Mouse (Mus musculus): ENCODE data around the gene Atp6v1d.

DNA sequence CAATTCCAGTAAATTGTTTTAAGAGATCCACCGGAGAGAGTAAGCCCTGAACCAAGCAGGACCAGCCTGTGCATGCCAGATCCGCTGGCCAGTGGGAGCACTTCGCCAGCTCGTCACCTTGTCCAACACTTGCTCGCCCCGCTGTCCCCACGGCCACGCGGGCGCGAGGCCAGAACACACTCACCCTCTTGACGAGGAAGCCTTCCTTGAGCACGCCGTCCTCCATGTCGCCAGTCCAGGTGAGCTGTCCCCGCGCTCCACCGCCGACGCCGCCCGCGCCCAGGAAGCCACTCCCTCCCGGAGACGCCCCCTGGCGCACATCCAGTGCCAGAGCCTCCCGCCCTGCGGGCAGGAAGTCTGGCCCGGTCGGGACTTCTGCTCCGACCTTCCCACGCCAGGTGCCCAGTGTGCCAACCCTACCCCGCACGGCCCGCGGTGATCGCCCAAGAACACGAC is 45.3 kb upstream of the Atp6v1d start, which contains the start of gene Plek2:
- TF ChIP-seq GATA1 (IDR thresholded peaks at IDR 0.05; ENCODE audit: borderline replicate concordance, low read length) (no peak), FLI1 (IDR thresholded peaks at IDR 0.05; ENCODE audit: low read length) (no peak)

Measured in megakaryocyte, embryonic 14.5 days (primary cell).